Mouse (Mus musculus): Measurements from ENCODE around the gene Hdac10. TPM values are rescaled to one million over a fixed set of nuclear protein-coding genes. Genes with fewer than 3 reads are reported as not detected.

The Hdac10 gene
- polyA plus RNA-seq, 1 experiment from 2014 or later, result 31.4 TPM

GRCm38 (mm10) chr15:89136461-89137155 lies 8.1 kb upstream of the Hdac10 start:
- Histone ChIP-seq H3K9ac (no peak overlapping the region), H3K27ac (no peak overlapping the region), H3K4me3 (no peak overlapping the region), H3K4me1 (peaks cover 15% of the 10 kb centered on the region), H3K27me3 (replicated peaks) (no peaks in the 10 kb centered on the region), H3K4me2 (no peak overlapping the region), H3K9me3 (no peaks in the 10 kb centered on the region), H3K36me3 (replicated peaks) (no peaks in the 10 kb centered on the region)
- WGBS, result over 99% methylated on average over 5 of the region's 5 CpGs
- no peak for ATAC-seq (replicated peaks)

- no peak overlapping the region for H3K9ac ChIP-seq
- no peaks in the 10 kb centered on the region for H3K36me3 ChIP-seq (replicated peaks)
- H3K27me3 ChIP-seq (replicated peaks), result no peaks in the 10 kb centered on the region
- no peak overlapping the region for H3K4me3 ChIP-seq
- ATAC-seq (replicated peaks), result no peak
- H3K4me2 ChIP-seq, result no peak overlapping the region
- H3K27ac ChIP-seq, result no peak overlapping the region
- WGBS, result 95% methylated on average over 3 of the region's 3 CpGs
- H3K4me1 ChIP-seq, result peaks cover 18% of the 10 kb centered on the region
- H3K9me3 ChIP-seq, result no peaks in the 10 kb centered on the region
These were observed 2.8 kb upstream of the Hdac10 start for GRCm38 (mm10) chr15:89131316-89131715.

- H3K9ac ChIP-seq, result no peak overlapping the region
- no peaks in the 10 kb centered on the region for H3K9me3 ChIP-seq
- H3K27ac ChIP-seq, result no peak overlapping the region
- no peaks in the 10 kb centered on the region for H3K27me3 ChIP-seq (replicated peaks)
- H3K4me2 ChIP-seq, result no peak overlapping the region
- peaks cover 18% of the 10 kb centered on the region for H3K4me1 ChIP-seq
- H3K4me3 ChIP-seq, result no peak overlapping the region
- ATAC-seq (replicated peaks), result no peak
- no peaks in the 10 kb centered on the region for H3K36me3 ChIP-seq (replicated peaks)
These were observed 1.7 kb upstream of the Hdac10 start for GRCm38 (mm10) chr15:89130245-89130644.

- 81% methylated on average over 8 of the region's 8 CpGs for WGBS
- Histone ChIP-seq H3K36me3 (replicated peaks) (no peaks in the 10 kb centered on the region), H3K9me3 (no peaks in the 10 kb centered on the region), H3K4me3 (peak overlapping the region; percentile 59), H3K4me2 (peak overlapping the region; percentile 69), H3K4me1 (peaks cover 32% of the 10 kb centered on the region), H3K27me3 (replicated peaks) (no peaks in the 10 kb centered on the region), H3K27ac (peak overlapping the region; percentile 85; the same call in 1 of the 2 replicates), H3K9ac (peak overlapping the region; percentile 44)
- no peak for ATAC-seq (replicated peaks)
These were observed 1.0 kb downstream of the Hdac10 start for GRCm38 (mm10) chr15:89127364-89127940.

DNA sequence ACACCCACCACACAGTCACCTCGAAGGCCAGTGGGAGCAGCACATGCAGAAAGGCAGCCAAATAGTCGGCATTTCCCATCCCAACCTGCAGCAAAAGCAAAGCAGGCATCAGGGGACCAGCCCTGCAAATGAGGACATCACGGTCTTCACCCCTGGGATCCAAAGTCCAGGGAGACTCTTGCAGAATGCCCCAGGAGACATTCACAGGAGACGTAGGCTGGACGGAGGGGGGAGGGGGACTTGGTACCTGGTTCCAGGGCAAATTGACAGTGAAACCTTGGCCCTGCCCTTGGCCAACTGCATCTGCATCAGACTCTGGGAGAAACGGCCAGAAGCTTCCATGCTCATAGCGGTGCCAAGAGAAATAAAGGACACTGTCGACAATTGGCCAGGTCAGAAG lies 1.9 kb downstream of the Hdac10 start:
- 89% methylated on average over 8 of the region's 8 CpGs for WGBS

GRCm38 (mm10) chr15:89125351-89125750 lies 3.1 kb downstream of the Hdac10 start:
- H3K9ac ChIP-seq, result no peak overlapping the region
- WGBS, result 96% methylated on average over 9 of the region's 9 CpGs
- H3K27ac ChIP-seq, result no peak overlapping the region
- H3K9me3 ChIP-seq, result no peaks in the 10 kb centered on the region
- no peak overlapping the region for H3K4me2 ChIP-seq
- ATAC-seq (replicated peaks), result no peak
- no peaks in the 10 kb centered on the region for H3K36me3 ChIP-seq (replicated peaks)
- H3K27me3 ChIP-seq (replicated peaks), result no peaks in the 10 kb centered on the region
- H3K4me1 ChIP-seq, result peaks cover 53% of the 10 kb centered on the region
- H3K4me3 ChIP-seq, result no peak overlapping the region

More for the DNA sequence above, 1.9 kb downstream of the Hdac10 start:
- Histone ChIP-seq H3K4me3 (no peak overlapping the region), H3K27ac (no peak overlapping the region), H3K9me3 (no peaks in the 10 kb centered on the region), H3K4me1 (peaks cover 40% of the 10 kb centered on the region), H3K27me3 (replicated peaks) (no peaks in the 10 kb centered on the region), H3K36me3 (replicated peaks) (no peaks in the 10 kb centered on the region), H3K4me2 (no peak overlapping the region), H3K9ac (no peak overlapping the region)
- ATAC-seq (replicated peaks), result no peak

- Histone ChIP-seq H3K4me3 (no peak overlapping the region), H3K4me1 (peaks cover 60% of the 10 kb centered on the region), H3K4me2 (no peak overlapping the region), H3K9ac (peak overlapping the region; percentile 59; the same call in 1 of the 2 replicates), H3K27me3 (replicated peaks) (no peaks in the 10 kb centered on the region), H3K9me3 (no peaks in the 10 kb centered on the region), H3K27ac (peak overlapping the region; percentile 90; the same call in 1 of the 2 replicates), H3K36me3 (replicated peaks) (no peaks in the 10 kb centered on the region)
- WGBS, result 95% methylated on average over 3 of the region's 3 CpGs
- ATAC-seq (replicated peaks), result no peak
These were observed 4.2 kb downstream of the Hdac10 start for GRCm38 (mm10) chr15:89124312-89124711.

DNA sequence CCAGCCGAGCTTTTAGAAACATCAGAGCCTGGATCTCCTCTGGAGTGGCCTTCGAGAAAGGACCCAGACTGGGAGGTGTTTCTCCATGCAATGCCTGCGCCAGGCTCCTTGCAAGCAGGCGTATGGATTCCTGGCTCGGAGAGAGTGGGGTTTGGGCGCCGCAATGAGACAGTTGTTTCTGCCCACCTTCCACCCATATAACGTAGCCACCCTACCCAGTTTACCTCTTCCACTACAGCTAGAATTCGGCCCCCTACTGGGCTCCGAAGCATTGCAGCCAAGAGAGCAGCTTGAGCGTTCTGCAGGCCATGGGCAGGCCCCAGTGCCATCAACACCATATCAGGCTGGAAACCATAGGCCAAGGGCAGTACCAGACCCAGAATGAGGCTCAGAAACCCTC lies 4.9 kb downstream of the Hdac10 start:
- 32% methylated on average over 11 of the region's 11 CpGs for WGBS
- Histone ChIP-seq H3K4me1 (peaks cover 55% of the 10 kb centered on the region), H3K27me3 (replicated peaks) (no peaks in the 10 kb centered on the region), H3K9ac (peak overlapping the region; percentile 59), H3K4me3 (peak overlapping the region; percentile 56), H3K27ac (peak overlapping the region; percentile 90), H3K9me3 (no peaks in the 10 kb centered on the region), H3K4me2 (peak overlapping the region; percentile 95), H3K36me3 (replicated peaks) (no peaks in the 10 kb centered on the region)
- peak; percentile 28; the same call in 1 of the 2 replicates for ATAC-seq (replicated peaks)

GRCm38 (mm10) chr15:89122649-89123366 lies 5.7 kb downstream of the Hdac10 start, which contains the start of gene Tubgcp6:
TSS of gene Tubgcp6 (minus strand) at chr15:89123112.
- under 1% methylated on average over 47 of the region's 47 CpGs for WGBS
- Histone ChIP-seq H3K4me3 (peak within 1 kb of the TSS; percentile 56), H3K4me1 (peaks cover 52% of the 10 kb centered on the region), H3K9me3 (no peaks in the 10 kb centered on the region), H3K9ac (peak within 1 kb of the TSS; percentile 59), H3K4me2 (peak within 1 kb of the TSS; percentile 95), H3K27ac (peak within 1 kb of the TSS; percentile 90), H3K27me3 (replicated peaks) (no peaks in the 10 kb centered on the region), H3K36me3 (replicated peaks) (0 out of 2 replicates have a peak, but pooled peaks cover under 1% of the 10 kb centered on the region)
- peak; percentile 82 for ATAC-seq (replicated peaks)

DNA sequence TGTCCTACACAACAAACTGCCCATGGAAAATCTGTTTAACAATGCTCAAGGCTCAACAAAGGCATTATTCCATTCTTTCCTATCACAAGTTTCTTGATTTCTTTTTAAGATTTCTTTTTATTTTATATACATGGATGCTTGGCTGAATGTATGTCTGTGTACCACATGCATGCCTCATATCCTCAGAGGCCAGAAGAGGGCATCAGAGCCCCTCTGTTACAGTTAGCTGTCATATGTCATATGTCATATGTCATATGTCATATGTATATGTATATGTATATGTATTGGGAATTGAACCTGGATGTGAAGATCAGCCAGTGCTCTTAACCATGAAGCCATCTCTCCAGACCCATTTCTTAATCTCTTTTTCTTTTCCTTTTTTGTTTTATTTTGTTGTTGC lies 10.5 kb downstream of the Hdac10 start:
- Histone ChIP-seq H3K9ac (no peak overlapping the region), H3K36me3 (replicated peaks) (peaks cover 32% of the 10 kb centered on the region; the same call in 1 of the 2 replicates), H3K9me3 (no peaks in the 10 kb centered on the region), H3K4me1 (peaks cover 37% of the 10 kb centered on the region), H3K27me3 (replicated peaks) (no peaks in the 10 kb centered on the region), H3K4me2 (no peak overlapping the region), H3K27ac (no peak overlapping the region), H3K4me3 (no peak overlapping the region)
- no peak for ATAC-seq (replicated peaks)

GRCm38 (mm10) chr15:89110147-89110546 lies 18.4 kb downstream of the Hdac10 start:
- H3K4me2 ChIP-seq, result no peak overlapping the region
- H3K27me3 ChIP-seq (replicated peaks), result no peaks in the 10 kb centered on the region
- 91% methylated on average over 9 of the region's 9 CpGs for WGBS
- H3K36me3 ChIP-seq (replicated peaks), result peaks cover 69% of the 10 kb centered on the region
- H3K4me3 ChIP-seq, result no peak overlapping the region
- no peaks in the 10 kb centered on the region for H3K4me1 ChIP-seq
- no peaks in the 10 kb centered on the region for H3K9me3 ChIP-seq
- no peak overlapping the region for H3K27ac ChIP-seq
- ATAC-seq (replicated peaks), result no peak
- H3K9ac ChIP-seq, result no peak overlapping the region

- Histone ChIP-seq H3K27ac (no peak overlapping the region), H3K36me3 (replicated peaks) (peaks cover 71% of the 10 kb centered on the region), H3K27me3 (replicated peaks) (no peaks in the 10 kb centered on the region), H3K4me2 (no peak overlapping the region), H3K9me3 (no peaks in the 10 kb centered on the region), H3K4me3 (no peak overlapping the region), H3K9ac (no peak overlapping the region), H3K4me1 (no peaks in the 10 kb centered on the region)
- 93% methylated on average over 1 of the region's 1 CpGs for WGBS
- ATAC-seq (replicated peaks), result no peak
These were observed 21.5 kb downstream of the Hdac10 start for GRCm38 (mm10) chr15:89106976-89107375.
